Mouse (Mus musculus) T-helper 2 cell (primary cell): Measurements from ENCODE around the gene Efcab8.
"Not testable (repeated sequence)": the region's sequence is repeated elsewhere in the genome, so short reads cannot be mapped to it uniquely, and the experiment has no call there.

Source experiments
- in situ Hi-C: fragments of 300-600 bp; cut with MboI, MseI; formaldehyde crosslinking; loops from one replicate; pipeline ENCODE4 v1.15.1; 2025; ENCODE audit warnings: high pct_unique_total_duplicates

The Efcab8 gene

GRCm38 (mm10) chr2:153825900-153826299 is 46.2 kb downstream of the Efcab8 start:
- in situ Hi-C loops = not testable (repeated sequence)

- in situ Hi-C loops = no loop called here
These were observed 47.6 kb downstream of the Efcab8 start for GRCm38 (mm10) chr2:153827171-153827830.

GRCm38 (mm10) chr2:153828704-153829103 is 49.0 kb downstream of the Efcab8 start:
- in situ Hi-C loops = no loop called here

GRCm38 (mm10) chr2:153833291-153833690 is 53.6 kb downstream of the Efcab8 start:
- in situ Hi-C loops = no loop called here

DNA sequence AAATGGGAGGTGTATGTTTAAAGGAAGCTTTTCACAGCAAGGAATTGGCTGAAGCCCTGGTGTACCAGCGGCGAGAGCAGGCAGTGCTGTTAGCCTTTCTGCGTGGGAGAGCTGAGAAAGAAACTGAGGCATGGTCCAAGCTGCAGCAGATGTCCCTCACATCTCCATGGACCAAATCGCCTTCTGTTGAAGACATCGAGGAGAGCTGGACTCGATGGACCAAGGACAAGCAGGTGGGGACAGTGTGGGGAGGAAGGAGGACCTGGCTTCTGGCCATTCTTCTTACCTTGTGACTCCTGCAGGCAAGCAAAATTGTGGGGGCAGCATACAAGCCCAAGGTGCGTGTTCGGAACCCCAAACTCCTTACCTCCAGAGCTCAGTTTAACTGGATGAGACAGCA is 63.1 kb downstream of the Efcab8 start:
- in situ Hi-C loops = no loop called here

GRCm38 (mm10) chr2:153848389-153848788 is 68.7 kb downstream of the Efcab8 start:
- in situ Hi-C loops = no loop called here

GRCm38 (mm10) chr2:153850351-153851029 is 70.8 kb downstream of the Efcab8 start:
- in situ Hi-C loops = no loop called here

DNA sequence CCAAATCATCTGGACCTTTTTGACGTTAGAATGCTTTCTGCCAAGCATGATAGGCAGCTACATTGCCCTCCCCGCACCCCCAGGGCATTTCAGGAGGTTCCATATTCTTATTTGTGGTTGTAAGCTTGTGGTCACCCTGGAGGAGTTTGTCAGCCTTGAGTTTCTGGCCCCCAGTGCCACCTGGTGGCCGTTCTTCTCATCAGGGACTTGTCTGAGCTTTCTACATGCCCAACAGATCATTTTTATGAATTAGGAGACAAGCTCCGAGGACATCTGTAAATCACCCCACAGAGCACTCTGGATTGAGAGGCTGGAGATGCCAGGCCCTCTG is 71.3 kb downstream of the Efcab8 start:
- in situ Hi-C loops = no loop called here

GRCm38 (mm10) chr2:153853544-153853943 is 73.8 kb downstream of the Efcab8 start:
- in situ Hi-C loops = no loop called here

DNA sequence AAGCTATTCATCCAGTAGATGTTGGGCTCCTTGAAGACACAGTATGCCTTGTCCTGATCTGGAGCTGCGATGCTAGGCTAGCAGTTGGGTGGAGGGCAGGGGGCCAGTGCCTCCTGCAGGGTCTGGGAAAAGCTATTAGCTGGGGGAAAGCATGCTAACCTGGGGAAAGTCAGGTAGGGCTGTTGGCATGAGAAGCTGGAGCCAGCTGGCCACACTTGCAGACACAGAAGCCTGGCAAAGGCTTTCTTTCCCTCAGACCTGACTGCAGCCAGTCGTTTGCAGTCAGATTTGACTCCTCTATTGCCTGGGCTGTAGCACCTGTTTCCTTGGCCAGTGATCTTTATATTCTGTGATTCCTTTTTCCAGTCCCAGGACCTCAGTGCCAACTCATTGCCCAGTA is 79.8 kb downstream of the Efcab8 start:
- in situ Hi-C loops = no loop called here

DNA sequence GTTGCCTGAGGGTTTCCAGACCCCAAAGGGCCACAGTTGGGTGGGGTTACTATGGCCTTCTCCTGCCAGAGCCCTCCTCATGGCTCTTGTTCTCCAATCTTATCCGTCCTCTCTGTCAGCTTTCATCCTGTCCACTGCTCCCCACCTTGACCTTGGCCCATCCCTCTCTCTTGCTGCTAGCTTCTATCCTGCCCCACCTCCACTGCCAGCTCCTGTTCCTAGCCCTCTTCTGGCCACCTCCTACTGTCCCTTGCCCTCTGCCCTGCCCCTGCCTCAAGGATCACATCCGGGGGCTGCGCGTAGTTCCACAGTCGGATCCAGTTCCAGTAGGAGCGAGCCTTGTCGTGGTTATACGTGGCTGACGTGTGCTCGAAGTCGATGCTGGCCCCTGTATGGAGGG is 80.6 kb downstream of the Efcab8 start:
- in situ Hi-C loops = no loop called here

DNA sequence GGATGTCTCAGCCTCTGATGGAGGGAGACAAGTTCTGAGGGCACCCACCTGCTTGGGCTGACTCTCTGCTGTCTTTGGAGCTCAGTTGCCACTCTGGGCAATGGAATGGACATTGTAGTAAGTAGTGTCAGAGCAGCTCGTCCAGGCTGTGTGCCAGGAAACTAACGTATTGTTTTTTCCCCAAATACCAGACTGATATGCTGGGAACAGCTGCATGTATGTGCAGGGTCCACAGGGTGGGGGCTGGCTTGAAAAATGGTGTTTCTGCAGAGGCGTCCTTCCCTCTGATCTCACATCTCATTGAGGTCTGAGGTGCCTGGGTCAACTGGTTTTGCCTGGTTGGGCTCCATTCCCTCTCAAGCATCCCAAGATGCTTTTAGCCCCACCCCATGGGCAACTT is 81.0 kb downstream of the Efcab8 start:
- in situ Hi-C loops = no loop called here

DNA sequence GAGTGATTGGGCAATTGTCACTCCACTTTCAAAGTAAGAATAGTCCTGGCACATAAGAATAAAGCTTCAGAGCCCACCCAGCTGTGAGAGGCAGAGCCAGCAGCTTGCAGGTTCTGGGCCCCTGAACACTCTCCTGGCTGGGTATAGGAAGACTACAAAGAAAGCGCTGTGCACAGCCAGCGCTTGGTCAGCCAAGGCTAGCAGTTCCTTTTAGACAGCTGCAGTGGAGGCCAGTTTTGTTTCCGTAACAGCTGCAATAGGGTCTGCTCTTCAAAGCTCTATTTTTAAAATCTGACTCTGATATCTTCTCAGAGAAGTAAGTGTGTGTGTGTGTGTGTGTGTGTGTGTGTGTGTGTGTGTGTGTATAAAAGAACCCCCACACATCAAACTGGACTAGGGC is 82.2 kb downstream of the Efcab8 start:
- in situ Hi-C loops = no loop called here

- in situ Hi-C loops = no loop called here
These were observed 91.3 kb downstream of the Efcab8 start, which contains the start of gene Sun5 for GRCm38 (mm10) chr2:153870984-153871383. TSS of gene Sun5 (minus strand) at chr2:153871084.

DNA sequence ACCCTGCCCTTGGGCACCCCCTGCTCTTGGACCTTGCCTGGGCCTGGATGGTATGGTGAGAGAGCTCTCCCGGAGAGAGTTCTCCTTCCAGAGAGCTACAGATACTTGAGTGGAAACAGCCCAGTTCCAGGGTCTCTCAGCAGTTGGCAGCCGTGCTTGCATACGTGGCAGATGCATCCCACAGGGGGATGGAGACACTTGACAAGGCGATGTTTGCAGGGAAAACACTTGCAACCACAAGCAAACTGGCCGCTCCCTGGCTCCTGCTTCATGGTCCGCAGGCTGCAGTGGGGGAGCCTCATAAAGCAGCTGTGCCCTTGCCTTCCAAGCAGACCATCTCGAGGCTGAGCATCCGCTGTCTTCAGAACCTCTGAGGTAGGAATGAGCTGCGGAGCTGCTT is 95.0 kb downstream of the Efcab8 start, which contains the start of gene Bpifb2:
Gene Bpifb2, plus strand, starts transcription at position 301 of the 400 bp plus-strand sequence.
- in situ Hi-C loops = no loop called here
